Mouse (Mus musculus) embryonic fibroblast, embryonic 13.5 days (primary cell): ENCODE measurements at regions not wholly inside any gene's neighbourhood (a gene's known extent, or its start where the extent isn't known, plus 50 kb on each side); places are given as distances from the start of the nearest gene placed in this dataset.

Experiments used
- CTCF ChIP-seq: IDR thresholded peaks from 2 replicates; pipeline ENCODE4 v1.5.1; 2011; ENCODE audit warnings: mild to moderate bottlenecking, control low read depth, low read length, moderate library complexity, borderline replicate concordance; ENCODE audit not compliant: insufficient read depth
- POLR2A ChIP-seq: IDR thresholded peaks from 2 replicates; pipeline ENCODE4 v1.6.1; 2011; ENCODE audit warnings: low read depth, mild to moderate bottlenecking, control low read depth, low read length, moderate library complexity

DNA sequence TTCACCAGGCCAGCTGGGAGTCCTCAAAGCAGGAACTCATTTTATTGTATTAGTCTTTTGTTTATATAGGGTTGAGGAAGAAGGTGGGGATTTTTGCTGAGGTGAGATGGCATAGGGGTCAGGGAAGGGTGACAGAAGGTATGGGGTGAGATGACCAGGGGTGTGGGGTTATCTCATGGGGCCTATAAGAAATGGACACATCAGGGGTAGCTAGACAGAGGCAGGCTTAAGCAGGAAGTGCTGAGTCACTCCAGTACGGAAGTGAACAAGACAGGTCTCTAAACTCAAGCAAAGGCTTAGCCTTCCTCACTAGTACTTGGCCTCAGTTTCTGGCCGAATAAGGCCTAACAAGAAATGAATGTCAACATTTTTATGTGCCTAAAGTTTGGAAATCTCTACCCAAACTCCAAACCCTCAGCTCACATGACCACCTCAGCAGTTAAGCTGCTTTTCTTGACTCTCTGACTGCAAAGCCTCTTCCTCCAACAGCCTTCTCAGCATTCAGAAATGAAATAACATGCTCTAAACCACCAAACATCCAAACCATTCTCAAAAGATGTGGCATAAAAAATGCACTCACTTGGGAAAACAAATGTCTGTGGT, 86.9 kb upstream of the Pdk4 start:
- TF ChIP-seq CTCF (no peak), POLR2A (no peak)
